Mouse (Mus musculus): ENCODE measurements around the gene Plagl1. TPM values are rescaled to one million over a fixed set of nuclear protein-coding genes. Genes with fewer than 3 reads are reported as not detected.

Plagl1 gene
- polyA plus RNA-seq, 1 experiment from 2014 or later: 283 TPM

DNA sequence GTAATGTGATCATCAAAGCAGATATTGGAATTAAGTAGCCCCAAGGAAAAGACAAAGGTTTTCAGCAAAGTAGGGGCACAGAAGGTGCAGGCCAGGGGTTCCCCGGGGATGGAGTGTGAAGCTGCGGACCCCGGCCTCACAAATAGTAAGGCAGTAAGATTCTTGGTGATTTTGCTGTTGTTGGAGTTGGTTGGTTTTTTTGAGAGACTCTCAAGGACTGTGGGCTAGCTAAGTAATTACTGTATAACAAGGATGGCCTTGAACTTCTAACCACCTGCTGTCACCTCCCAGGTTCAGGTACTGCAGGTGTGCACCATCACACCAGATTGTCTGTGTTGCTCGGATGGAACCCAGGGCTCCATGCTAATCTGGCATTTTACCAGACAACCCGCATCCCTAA is 30.9 kb upstream of the Plagl1 start:
- Histone ChIP-seq H3K27ac (ENCODE audit: low read length) (no peak overlapping the region), H3K4me1 (ENCODE audit: control insufficient read depth, insufficient read depth, low read length) (no peaks in the 10 kb centered on the region), H3K9ac (ENCODE audit: low read length) (no peak overlapping the region), H3K36me3 (ENCODE audit: control insufficient read depth, insufficient read depth, low read length) (no peaks in the 10 kb centered on the region), H3K27me3 (ENCODE audit: control insufficient read depth, insufficient read depth, low read length) (no peaks in the 10 kb centered on the region), H3K9me3 (replicated peaks; ENCODE audit: control insufficient read depth, low read length) (no peaks in the 10 kb centered on the region), H3K4me3 (replicated peaks; ENCODE audit: low read length) (no peak overlapping the region), H3K4me2 (ENCODE audit: low read depth, low read length) (no peak overlapping the region)
- WGBS: 88% methylated on average over 5 of the region's 5 CpGs
- ATAC-seq (ENCODE audit: insufficient read depth, low FRiP score): no peak

- WGBS: 82% methylated on average over 3 of the region's 3 CpGs
- no peaks in the 10 kb centered on the region for H3K36me3 ChIP-seq (ENCODE audit: control insufficient read depth, insufficient read depth, low read length)
- H3K4me3 ChIP-seq (replicated peaks; ENCODE audit: low read length): no peak overlapping the region
- H3K9ac ChIP-seq (ENCODE audit: low read length): no peak overlapping the region
- H3K4me2 ChIP-seq (ENCODE audit: low read depth, low read length): no peak overlapping the region
- no peak overlapping the region for H3K27ac ChIP-seq (ENCODE audit: low read length)
- H3K27me3 ChIP-seq (ENCODE audit: control insufficient read depth, insufficient read depth, low read length): no peaks in the 10 kb centered on the region
- ATAC-seq (ENCODE audit: insufficient read depth, low FRiP score): no peak
- H3K4me1 ChIP-seq (ENCODE audit: control insufficient read depth, insufficient read depth, low read length): no peaks in the 10 kb centered on the region
- H3K9me3 ChIP-seq (replicated peaks; ENCODE audit: control insufficient read depth, low read length): no peaks in the 10 kb centered on the region
Measured at GRCm38 (mm10) chr10:13035270-13035669, 25.0 kb upstream of the Plagl1 start.

DNA sequence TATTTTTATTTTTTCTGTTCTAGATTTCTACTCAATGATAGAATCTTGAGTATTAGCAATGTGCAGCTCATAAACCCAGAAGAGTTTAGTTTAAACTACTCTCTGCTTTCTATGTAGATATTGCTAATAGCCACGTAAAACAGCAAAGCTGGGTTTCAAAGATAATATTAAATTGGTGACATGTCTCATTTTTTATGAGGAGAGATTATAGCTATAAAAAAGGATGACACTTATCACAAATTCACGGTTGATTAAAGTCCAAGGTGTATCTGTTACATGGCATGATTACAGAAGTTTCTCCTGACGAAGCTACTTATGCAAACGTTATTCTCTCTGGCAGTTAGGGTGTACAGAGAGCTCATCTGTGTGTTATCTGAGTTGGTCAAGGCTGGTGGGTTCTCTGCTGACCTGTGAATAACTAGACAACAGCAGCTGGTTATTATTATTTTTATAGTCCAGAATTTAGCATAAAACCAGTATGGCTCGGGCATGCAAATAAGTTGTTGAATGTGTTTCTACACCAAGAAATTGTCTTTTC is 20.6 kb upstream of the Plagl1 start:
- Histone ChIP-seq H3K4me3 (replicated peaks; ENCODE audit: low read length) (no peak overlapping the region), H3K36me3 (ENCODE audit: control insufficient read depth, insufficient read depth, low read length) (no peaks in the 10 kb centered on the region), H3K27ac (ENCODE audit: low read length) (no peak overlapping the region), H3K9ac (ENCODE audit: low read length) (no peak overlapping the region), H3K27me3 (ENCODE audit: control insufficient read depth, insufficient read depth, low read length) (no peaks in the 10 kb centered on the region), H3K4me2 (ENCODE audit: low read depth, low read length) (no peak overlapping the region), H3K4me1 (ENCODE audit: control insufficient read depth, insufficient read depth, low read length) (no peaks in the 10 kb centered on the region), H3K9me3 (replicated peaks; ENCODE audit: control insufficient read depth, low read length) (no peaks in the 10 kb centered on the region)
- WGBS: 78% methylated on average over 5 of the region's 5 CpGs
- ATAC-seq (ENCODE audit: insufficient read depth, low FRiP score): no peak

GRCm38 (mm10) chr10:13044659-13045058 is 15.6 kb upstream of the Plagl1 start:
- Histone ChIP-seq H3K9ac (ENCODE audit: low read length) (no peak overlapping the region), H3K27me3 (ENCODE audit: control insufficient read depth, insufficient read depth, low read length) (no peaks in the 10 kb centered on the region), H3K36me3 (ENCODE audit: control insufficient read depth, insufficient read depth, low read length) (no peaks in the 10 kb centered on the region), H3K9me3 (replicated peaks; ENCODE audit: control insufficient read depth, low read length) (no peaks in the 10 kb centered on the region), H3K27ac (ENCODE audit: low read length) (no peak overlapping the region), H3K4me3 (replicated peaks; ENCODE audit: low read length) (no peak overlapping the region), H3K4me2 (ENCODE audit: low read depth, low read length) (no peak overlapping the region), H3K4me1 (ENCODE audit: control insufficient read depth, insufficient read depth, low read length) (no peaks in the 10 kb centered on the region)
- WGBS: 90% methylated on average over 11 of the region's 11 CpGs
- no peak for ATAC-seq (ENCODE audit: insufficient read depth, low FRiP score)

DNA sequence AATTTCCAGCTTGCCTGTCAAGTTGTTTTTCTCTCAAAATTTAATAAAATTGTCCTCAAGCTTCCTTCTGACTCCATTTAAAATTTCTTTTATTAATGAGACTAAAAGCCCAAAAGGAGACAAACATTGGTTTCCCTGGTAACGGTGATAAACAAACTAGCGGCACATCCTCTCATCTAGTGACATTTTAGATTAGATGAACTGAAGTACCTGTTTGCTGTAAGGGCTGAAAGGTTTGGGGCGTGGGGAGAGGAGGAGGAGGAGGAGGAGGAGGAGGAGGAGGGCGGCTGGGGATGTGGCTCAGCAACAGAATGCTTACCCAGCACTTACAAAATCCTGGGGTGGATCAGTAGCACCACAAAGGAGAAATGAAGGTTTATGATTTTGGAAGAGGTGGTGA is 12.5 kb upstream of the Plagl1 start:
- Histone ChIP-seq H3K9me3 (replicated peaks; ENCODE audit: control insufficient read depth, low read length) (no peaks in the 10 kb centered on the region), H3K4me1 (ENCODE audit: control insufficient read depth, insufficient read depth, low read length) (no peaks in the 10 kb centered on the region), H3K4me3 (replicated peaks; ENCODE audit: low read length) (no peak overlapping the region), H3K4me2 (ENCODE audit: low read depth, low read length) (no peak overlapping the region), H3K27me3 (ENCODE audit: control insufficient read depth, insufficient read depth, low read length) (no peaks in the 10 kb centered on the region), H3K36me3 (ENCODE audit: control insufficient read depth, insufficient read depth, low read length) (no peaks in the 10 kb centered on the region), H3K9ac (ENCODE audit: low read length) (no peak overlapping the region), H3K27ac (ENCODE audit: low read length) (no peak overlapping the region)
- WGBS: 16% methylated on average over 4 of the region's 4 CpGs
- no peak for ATAC-seq (ENCODE audit: insufficient read depth, low FRiP score)

GRCm38 (mm10) chr10:13056863-13057381 is 3.4 kb upstream of the Plagl1 start:
- H3K27ac ChIP-seq (ENCODE audit: low read length): no peak overlapping the region
- H3K9me3 ChIP-seq (replicated peaks; ENCODE audit: control insufficient read depth, low read length): no peaks in the 10 kb centered on the region
- H3K36me3 ChIP-seq (ENCODE audit: control insufficient read depth, insufficient read depth, low read length): no peaks in the 10 kb centered on the region
- H3K4me1 ChIP-seq (ENCODE audit: control insufficient read depth, insufficient read depth, low read length): peaks cover 8% of the 10 kb centered on the region; the same call in 1 of the 2 replicates
- H3K4me2 ChIP-seq (ENCODE audit: low read depth, low read length): no peak overlapping the region
- peaks cover 5% of the 10 kb centered on the region for H3K27me3 ChIP-seq (ENCODE audit: control insufficient read depth, insufficient read depth, low read length)
- H3K4me3 ChIP-seq (replicated peaks; ENCODE audit: low read length): no peak overlapping the region
- no peak overlapping the region for H3K9ac ChIP-seq (ENCODE audit: low read length)
- 74% methylated on average over 6 of the region's 6 CpGs for WGBS
- ATAC-seq (ENCODE audit: insufficient read depth, low FRiP score): no peak

GRCm38 (mm10) chr10:13060821-13061671 is 742 bp downstream of the Plagl1 start:
- Histone ChIP-seq H3K27me3 (ENCODE audit: control insufficient read depth, insufficient read depth, low read length) (peaks cover 5% of the 10 kb centered on the region), H3K9ac (ENCODE audit: low read length) (peak overlapping the region; percentile 61), H3K4me2 (ENCODE audit: low read depth, low read length) (peak overlapping the region; percentile 56), H3K36me3 (ENCODE audit: control insufficient read depth, insufficient read depth, low read length) (no peaks in the 10 kb centered on the region), H3K27ac (ENCODE audit: low read length) (no peak overlapping the region), H3K4me3 (replicated peaks; ENCODE audit: low read length) (peak overlapping the region; percentile 38), H3K9me3 (replicated peaks; ENCODE audit: control insufficient read depth, low read length) (no peaks in the 10 kb centered on the region), H3K4me1 (ENCODE audit: control insufficient read depth, insufficient read depth, low read length) (peaks cover 8% of the 10 kb centered on the region; the same call in 1 of the 2 replicates)
- peak; percentile 47 for ATAC-seq (ENCODE audit: insufficient read depth, low FRiP score)
- WGBS: 16% methylated on average over 46 of the region's 46 CpGs

DNA sequence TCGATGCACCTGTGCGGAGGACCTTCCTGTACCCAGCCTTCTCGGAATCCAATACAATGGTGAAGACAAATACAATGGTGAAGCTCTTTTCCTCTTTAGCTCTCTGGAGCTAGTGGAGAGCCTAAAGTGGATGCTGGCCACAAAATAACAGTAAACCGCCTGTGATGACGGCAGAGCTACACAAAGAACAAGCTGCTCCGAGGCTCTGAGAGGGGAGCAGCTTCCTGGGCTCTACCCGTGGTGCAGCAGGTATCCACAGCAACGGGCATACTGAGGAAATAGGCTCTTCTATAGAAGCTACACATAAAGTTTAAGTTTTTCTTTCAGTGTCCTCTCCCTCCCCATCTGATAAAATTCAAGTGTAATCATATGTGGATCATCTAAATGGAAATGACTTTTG is 2.1 kb downstream of the Plagl1 start:
- no peaks in the 10 kb centered on the region for H3K36me3 ChIP-seq (ENCODE audit: control insufficient read depth, insufficient read depth, low read length)
- H3K9me3 ChIP-seq (replicated peaks; ENCODE audit: control insufficient read depth, low read length): no peaks in the 10 kb centered on the region
- peaks cover 5% of the 10 kb centered on the region for H3K27me3 ChIP-seq (ENCODE audit: control insufficient read depth, insufficient read depth, low read length)
- 60% methylated on average over 8 of the region's 8 CpGs for WGBS
- H3K4me1 ChIP-seq (ENCODE audit: control insufficient read depth, insufficient read depth, low read length): peaks cover 8% of the 10 kb centered on the region; the same call in 1 of the 2 replicates
- H3K4me2 ChIP-seq (ENCODE audit: low read depth, low read length): no peak overlapping the region
- ATAC-seq (ENCODE audit: insufficient read depth, low FRiP score): no peak
- H3K27ac ChIP-seq (ENCODE audit: low read length): no peak overlapping the region
- no peak overlapping the region for H3K9ac ChIP-seq (ENCODE audit: low read length)
- no peak overlapping the region for H3K4me3 ChIP-seq (replicated peaks; ENCODE audit: low read length)

GRCm38 (mm10) chr10:13063457-13063856 is 3.2 kb downstream of the Plagl1 start:
- no peak overlapping the region for H3K4me2 ChIP-seq (ENCODE audit: low read depth, low read length)
- no peak overlapping the region for H3K27ac ChIP-seq (ENCODE audit: low read length)
- peaks cover 5% of the 10 kb centered on the region for H3K27me3 ChIP-seq (ENCODE audit: control insufficient read depth, insufficient read depth, low read length)
- no peak for ATAC-seq (ENCODE audit: insufficient read depth, low FRiP score)
- H3K9me3 ChIP-seq (replicated peaks; ENCODE audit: control insufficient read depth, low read length): no peaks in the 10 kb centered on the region
- H3K9ac ChIP-seq (ENCODE audit: low read length): no peak overlapping the region
- no peak overlapping the region for H3K4me3 ChIP-seq (replicated peaks; ENCODE audit: low read length)
- no peaks in the 10 kb centered on the region for H3K36me3 ChIP-seq (ENCODE audit: control insufficient read depth, insufficient read depth, low read length)
- peaks cover 8% of the 10 kb centered on the region; the same call in 1 of the 2 replicates for H3K4me1 ChIP-seq (ENCODE audit: control insufficient read depth, insufficient read depth, low read length)
- 44% methylated on average over 7 of the region's 7 CpGs for WGBS

Measured in stomach, embryonic 16.5 days (tissue).